Mouse (Mus musculus): ENCODE measurements around the gene Dok5. TPM values are rescaled to one million over a fixed set of nuclear protein-coding genes. Genes with fewer than 3 reads are reported as not detected.

Gene Dok5
- polyA plus RNA-seq, 1 experiment from 2014 or later: 14.6 TPM

- no peaks in the 10 kb centered on the region for H3K27me3 ChIP-seq
- H3K9ac ChIP-seq: no peak overlapping the region
- WGBS: 13% methylated on average over 8 of the region's 8 CpGs
- peak overlapping the region; percentile 51 for H3K4me2 ChIP-seq
- no peaks in the 10 kb centered on the region for H3K9me3 ChIP-seq
- H3K36me3 ChIP-seq (replicated peaks): no peaks in the 10 kb centered on the region
- peaks cover 28% of the 10 kb centered on the region for H3K4me1 ChIP-seq
- H3K4me3 ChIP-seq (replicated peaks): 0 out of 2 replicates have a peak overlapping the region, but pooled peaks have one; percentile 15
- peak overlapping the region; percentile 80 for H3K27ac ChIP-seq
- peak; percentile 30; the same call in 1 of the 2 replicates for ATAC-seq (ENCODE audit: low FRiP score)
Measured at GRCm38 (mm10) chr2:170772885-170773270, 41.3 kb downstream of the Dok5 start.

GRCm38 (mm10) chr2:170775577-170775976 lies 44.0 kb downstream of the Dok5 start:
- H3K36me3 ChIP-seq (replicated peaks): no peaks in the 10 kb centered on the region
- H3K4me2 ChIP-seq: no peak overlapping the region
- 88% methylated on average over 15 of the region's 15 CpGs for WGBS
- H3K27ac ChIP-seq: no peak overlapping the region
- H3K9me3 ChIP-seq: no peaks in the 10 kb centered on the region
- H3K4me1 ChIP-seq: peaks cover 33% of the 10 kb centered on the region
- no peaks in the 10 kb centered on the region for H3K27me3 ChIP-seq
- no peak for ATAC-seq (ENCODE audit: low FRiP score)
- no peak overlapping the region for H3K9ac ChIP-seq
- H3K4me3 ChIP-seq (replicated peaks): no peak overlapping the region

GRCm38 (mm10) chr2:170776107-170776506 lies 44.5 kb downstream of the Dok5 start:
- peaks cover 28% of the 10 kb centered on the region for H3K4me1 ChIP-seq
- H3K9me3 ChIP-seq: no peaks in the 10 kb centered on the region
- no peak overlapping the region for H3K9ac ChIP-seq
- H3K4me3 ChIP-seq (replicated peaks): no peak overlapping the region
- ATAC-seq (ENCODE audit: low FRiP score): no peak
- H3K27me3 ChIP-seq: no peaks in the 10 kb centered on the region
- H3K4me2 ChIP-seq: no peak overlapping the region
- WGBS: 96% methylated on average over 11 of the region's 11 CpGs
- H3K36me3 ChIP-seq (replicated peaks): no peaks in the 10 kb centered on the region
- H3K27ac ChIP-seq: no peak overlapping the region

GRCm38 (mm10) chr2:170777572-170777971 lies 46.0 kb downstream of the Dok5 start:
- Histone ChIP-seq H3K4me3 (replicated peaks) (no peak overlapping the region), H3K9me3 (no peaks in the 10 kb centered on the region), H3K27me3 (no peaks in the 10 kb centered on the region), H3K4me1 (peaks cover 16% of the 10 kb centered on the region), H3K27ac (no peak overlapping the region), H3K36me3 (replicated peaks) (no peaks in the 10 kb centered on the region), H3K4me2 (no peak overlapping the region), H3K9ac (no peak overlapping the region)
- ATAC-seq (ENCODE audit: low FRiP score): no peak
- WGBS: 87% methylated on average over 6 of the region's 6 CpGs

- Histone ChIP-seq H3K4me3 (replicated peaks) (no peak overlapping the region), H3K9ac (no peak overlapping the region), H3K4me2 (no peak overlapping the region), H3K36me3 (replicated peaks) (no peaks in the 10 kb centered on the region), H3K4me1 (peaks cover 5% of the 10 kb centered on the region), H3K27me3 (no peaks in the 10 kb centered on the region), H3K27ac (no peak overlapping the region), H3K9me3 (no peaks in the 10 kb centered on the region)
- no peak for ATAC-seq (ENCODE audit: low FRiP score)
- 87% methylated on average over 11 of the region's 11 CpGs for WGBS
Measured at GRCm38 (mm10) chr2:170780010-170780750, 48.6 kb downstream of the Dok5 start.

GRCm38 (mm10) chr2:170788101-170788500 lies 56.5 kb downstream of the Dok5 start:
- Histone ChIP-seq H3K9me3 (0 out of 2 replicates have a peak, but pooled peaks cover 7% of the 10 kb centered on the region), H3K9ac (no peak overlapping the region), H3K27ac (no peak overlapping the region), H3K36me3 (replicated peaks) (no peaks in the 10 kb centered on the region), H3K4me3 (replicated peaks) (no peak overlapping the region), H3K4me2 (no peak overlapping the region), H3K27me3 (no peaks in the 10 kb centered on the region), H3K4me1 (peaks cover 10% of the 10 kb centered on the region; the same call in 1 of the 2 replicates)
- 98% methylated on average over 10 of the region's 10 CpGs for WGBS
- ATAC-seq (ENCODE audit: low FRiP score): no peak

GRCm38 (mm10) chr2:170791332-170792017 lies 59.9 kb downstream of the Dok5 start:
- Histone ChIP-seq H3K9ac (no peak overlapping the region), H3K9me3 (peaks cover 13% of the 10 kb centered on the region; the same call in 1 of the 2 replicates), H3K36me3 (replicated peaks) (no peaks in the 10 kb centered on the region), H3K27me3 (no peaks in the 10 kb centered on the region), H3K4me1 (peaks cover 10% of the 10 kb centered on the region; the same call in 1 of the 2 replicates), H3K27ac (no peak overlapping the region), H3K4me2 (no peak overlapping the region), H3K4me3 (replicated peaks) (no peak overlapping the region)
- peak; percentile 58; the same call in 1 of the 2 replicates for ATAC-seq (ENCODE audit: low FRiP score)
- WGBS: 41% methylated on average over 8 of the region's 8 CpGs

GRCm38 (mm10) chr2:170795242-170795641 lies 63.6 kb downstream of the Dok5 start:
- Histone ChIP-seq H3K4me2 (no peak overlapping the region), H3K36me3 (replicated peaks) (0 out of 2 replicates have a peak, but pooled peaks cover 2% of the 10 kb centered on the region), H3K27me3 (no peaks in the 10 kb centered on the region), H3K9me3 (peaks cover 9% of the 10 kb centered on the region; the same call in 1 of the 2 replicates), H3K4me1 (peaks cover 10% of the 10 kb centered on the region; the same call in 1 of the 2 replicates), H3K27ac (no peak overlapping the region), H3K9ac (no peak overlapping the region), H3K4me3 (replicated peaks) (no peak overlapping the region)
- 93% methylated on average over 3 of the region's 3 CpGs for WGBS
- no peak for ATAC-seq (ENCODE audit: low FRiP score)

GRCm38 (mm10) chr2:170802984-170803383 lies 71.4 kb downstream of the Dok5 start:
- WGBS: 90% methylated on average over 6 of the region's 6 CpGs
- H3K36me3 ChIP-seq (replicated peaks): 0 out of 2 replicates have a peak, but pooled peaks cover 2% of the 10 kb centered on the region
- no peak overlapping the region for H3K4me2 ChIP-seq
- no peak overlapping the region for H3K27ac ChIP-seq
- H3K27me3 ChIP-seq: peaks cover 12% of the 10 kb centered on the region; the same call in 1 of the 2 replicates
- no peak for ATAC-seq (ENCODE audit: low FRiP score)
- H3K9ac ChIP-seq: no peak overlapping the region
- H3K4me1 ChIP-seq: peaks cover 10% of the 10 kb centered on the region
- peaks cover 4% of the 10 kb centered on the region; the same call in 1 of the 2 replicates for H3K9me3 ChIP-seq
- H3K4me3 ChIP-seq (replicated peaks): no peak overlapping the region

- Histone ChIP-seq H3K36me3 (replicated peaks) (no peaks in the 10 kb centered on the region), H3K9me3 (no peaks in the 10 kb centered on the region), H3K27me3 (peaks cover 12% of the 10 kb centered on the region; the same call in 1 of the 2 replicates), H3K9ac (no peak overlapping the region), H3K4me1 (peaks cover 16% of the 10 kb centered on the region), H3K4me3 (replicated peaks) (no peak overlapping the region), H3K27ac (no peak overlapping the region), H3K4me2 (peak overlapping the region; percentile 21; the same call in 1 of the 2 replicates)
- ATAC-seq (ENCODE audit: low FRiP score): peak; percentile 73; the same call in 1 of the 2 replicates
- 44% methylated on average over 12 of the region's 12 CpGs for WGBS
Measured at GRCm38 (mm10) chr2:170807555-170808258, 76.1 kb downstream of the Dok5 start.

GRCm38 (mm10) chr2:170808259-170808789 lies 76.7 kb downstream of the Dok5 start:
- peaks cover 16% of the 10 kb centered on the region for H3K4me1 ChIP-seq
- peaks cover 9% of the 10 kb centered on the region; the same call in 1 of the 2 replicates for H3K27me3 ChIP-seq
- no peaks in the 10 kb centered on the region for H3K9me3 ChIP-seq
- WGBS: 13% methylated on average over 10 of the region's 10 CpGs
- H3K4me3 ChIP-seq (replicated peaks): no peak overlapping the region
- H3K4me2 ChIP-seq: no peak overlapping the region
- H3K36me3 ChIP-seq (replicated peaks): no peaks in the 10 kb centered on the region
- no peak overlapping the region for H3K9ac ChIP-seq
- no peak overlapping the region for H3K27ac ChIP-seq
- ATAC-seq (ENCODE audit: low FRiP score): peak; percentile 54; the same call in 1 of the 2 replicates

GRCm38 (mm10) chr2:170811356-170811755 lies 79.7 kb downstream of the Dok5 start:
- no peak overlapping the region for H3K9ac ChIP-seq
- no peak overlapping the region for H3K4me3 ChIP-seq (replicated peaks)
- no peak overlapping the region for H3K4me2 ChIP-seq
- no peaks in the 10 kb centered on the region for H3K36me3 ChIP-seq (replicated peaks)
- H3K4me1 ChIP-seq: peaks cover 12% of the 10 kb centered on the region
- H3K27ac ChIP-seq: no peak overlapping the region
- no peak for ATAC-seq (ENCODE audit: low FRiP score)
- WGBS: 75% methylated on average over 9 of the region's 9 CpGs
- no peaks in the 10 kb centered on the region for H3K9me3 ChIP-seq
- 0 out of 2 replicates have a peak, but pooled peaks cover 5% of the 10 kb centered on the region for H3K27me3 ChIP-seq

Measured in forebrain, embryonic 12.5 days (tissue).